Mouse (Mus musculus) spleen, postnatal 36 days (tissue): ENCODE measurements around the gene Sec63.

ENCODE experiments used
- DNase-seq, 2 experiments: peaks; one replicate each; pipeline ENCODE4 v3.0.0; 2022; ENCODE audit warnings: low spot score in 2 of 2, mixed read lengths in 1 of 2

Sec63 gene

GRCm38 (mm10) chr10:42760999-42761900 is at the start of gene Sec63:
Gene Sec63 (plus strand): TSS chr10:42761496.
- peak; percentile 95 for DNase-seq

GRCm38 (mm10) chr10:42714676-42715075 is 46.6 kb upstream of the Sec63 start:
- no peak for DNase-seq

- no peak for DNase-seq
These were observed 45.8 kb upstream of the Sec63 start for GRCm38 (mm10) chr10:42715366-42716035.

DNA sequence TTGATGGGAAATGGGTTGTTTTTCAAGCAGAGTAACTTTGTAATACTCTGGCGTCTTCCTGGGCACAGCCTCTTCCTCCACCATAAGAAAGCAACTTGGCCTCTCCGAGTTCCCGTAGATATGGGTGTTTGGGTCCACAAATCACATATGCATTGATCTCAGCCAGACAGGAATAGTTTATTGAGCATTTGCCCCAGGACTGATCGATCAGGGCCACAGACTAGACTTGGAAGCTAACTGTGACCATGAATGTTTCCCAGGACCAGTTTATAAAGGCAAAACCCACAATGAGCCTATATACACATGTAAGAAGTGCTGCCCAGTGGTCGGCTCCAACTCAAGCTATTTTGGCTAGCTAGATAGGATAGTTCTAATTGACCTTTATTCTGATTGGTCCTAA is 39.2 kb upstream of the Sec63 start:
- no peak for DNase-seq

DNA sequence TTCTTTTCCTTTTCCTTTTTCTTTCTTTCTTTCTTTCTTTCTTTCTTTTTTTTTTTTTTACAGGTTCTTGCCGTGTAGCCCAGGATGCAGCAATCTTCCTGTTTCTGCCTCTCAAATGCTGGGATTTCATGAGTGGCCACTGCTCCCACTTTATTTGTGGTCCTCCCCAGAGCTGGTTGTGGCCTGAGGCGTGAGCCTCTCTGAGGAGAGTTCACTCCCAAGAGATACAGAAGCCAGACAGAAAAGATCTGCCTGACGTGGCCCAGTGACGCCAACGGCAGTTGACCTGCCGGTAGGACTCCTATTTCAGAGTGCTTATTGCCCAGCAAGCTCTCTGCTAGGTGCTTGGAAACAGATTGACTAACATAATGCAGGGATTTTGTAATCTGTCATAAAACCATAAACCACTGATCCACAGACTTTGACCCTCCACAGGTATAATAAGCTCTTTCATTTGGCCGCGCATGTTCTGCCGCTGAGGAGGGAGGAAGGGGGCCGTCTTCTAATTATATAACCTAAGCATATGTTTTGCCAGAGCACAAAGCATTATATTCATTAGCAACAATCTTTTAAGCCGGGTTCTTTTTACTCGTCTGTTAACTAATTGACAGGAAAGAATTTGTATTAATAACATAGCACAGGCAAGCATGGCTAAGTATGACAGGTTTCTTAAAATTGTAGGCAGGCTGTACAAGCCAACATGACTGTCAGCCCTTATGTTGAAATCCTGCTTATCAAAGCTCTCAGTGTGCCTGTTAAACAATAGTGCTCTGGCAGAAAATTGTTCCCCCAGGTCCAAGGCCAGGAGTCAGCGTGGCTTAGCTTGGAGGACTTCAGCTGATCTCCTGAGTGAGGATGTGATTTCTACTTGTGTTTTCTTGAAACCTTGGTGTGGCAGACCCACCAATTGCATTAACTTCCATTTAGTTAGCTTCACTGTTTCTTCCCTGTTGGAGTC is 37.7 kb upstream of the Sec63 start:
- no peak for DNase-seq

DNA sequence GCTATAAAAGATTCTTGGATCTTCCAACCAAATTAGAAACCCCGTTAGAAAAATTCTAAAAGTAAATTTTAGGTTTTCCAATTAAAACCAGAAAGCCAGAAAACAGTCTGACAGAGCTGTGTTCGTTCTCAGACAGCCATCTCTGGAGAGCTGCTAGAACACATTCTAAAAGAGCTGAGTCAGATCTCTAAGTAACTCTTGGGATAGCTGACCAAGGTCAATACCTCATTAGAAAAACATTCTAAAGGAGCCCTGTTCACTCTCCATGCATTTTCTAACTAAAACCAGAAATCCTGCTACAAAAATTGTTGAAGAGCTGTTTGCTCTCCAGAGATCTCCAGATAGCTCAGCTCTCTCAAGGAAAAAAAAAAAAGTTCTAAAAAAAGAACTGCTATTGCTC is 31.7 kb upstream of the Sec63 start:
- DNase-seq, result no peak

DNA sequence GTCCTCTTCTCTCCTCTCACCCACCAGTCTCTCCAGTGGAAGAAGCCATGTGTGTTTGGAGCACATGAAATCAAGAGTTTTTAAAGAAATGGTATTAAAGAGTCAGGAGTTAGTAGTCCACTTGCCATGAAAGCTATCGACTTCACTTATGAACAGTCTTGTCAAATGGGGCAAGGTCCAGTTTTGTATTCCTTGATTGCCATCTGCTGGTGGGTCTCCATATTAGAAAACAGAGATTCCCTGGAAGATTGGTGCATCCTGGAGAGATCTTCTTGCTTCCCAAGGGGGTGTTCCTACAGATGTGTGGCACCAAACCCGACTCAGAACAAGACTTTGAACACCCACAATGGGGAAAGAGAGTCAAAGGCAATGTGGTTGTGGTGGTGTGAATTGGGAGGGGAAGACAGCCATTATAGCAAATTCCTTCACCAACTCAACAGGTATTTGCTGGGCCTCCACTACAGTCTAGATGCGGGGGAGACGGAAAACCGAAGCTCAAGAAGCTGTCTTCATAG is 26.7 kb upstream of the Sec63 start:
- DNase-seq, result peak in 1 of 2 experiments; percentile 2

GRCm38 (mm10) chr10:42751813-42752212 is 9.5 kb upstream of the Sec63 start:
- DNase-seq, result no peak

GRCm38 (mm10) chr10:42754341-42754740 is 7.0 kb upstream of the Sec63 start:
- DNase-seq, result no peak

DNA sequence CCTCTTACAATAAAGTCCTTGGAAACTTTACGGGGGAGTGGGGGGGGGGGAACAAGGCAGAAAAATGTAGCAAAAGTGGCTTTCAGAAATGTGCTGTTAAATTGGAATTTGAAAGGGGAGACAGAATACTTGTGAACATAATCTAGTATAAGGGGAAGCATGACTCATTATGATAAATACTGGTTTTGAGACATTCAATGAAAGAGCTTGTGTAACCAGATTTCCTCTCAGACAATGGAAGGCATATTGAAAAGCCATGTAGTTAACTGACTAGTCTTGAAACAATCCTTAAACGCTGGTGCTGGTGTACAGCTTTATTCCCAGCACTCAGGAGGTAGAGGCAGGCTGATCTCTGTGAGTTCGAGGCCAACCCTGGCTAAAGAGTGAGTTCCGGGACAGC is 1.6 kb upstream of the Sec63 start:
- no peak for DNase-seq

- peak in 1 of 2 experiments; percentile 12 for DNase-seq
These were observed 967 bp upstream of the Sec63 start for GRCm38 (mm10) chr10:42760329-42760728.

- peak; percentile 31 to 34 for DNase-seq
These were observed 789 bp downstream of the Sec63 start for GRCm38 (mm10) chr10:42761901-42762669.

GRCm38 (mm10) chr10:42762670-42763058 is 1.4 kb downstream of the Sec63 start:
- DNase-seq, result no peak

- no peak for DNase-seq
These were observed 1.9 kb downstream of the Sec63 start for GRCm38 (mm10) chr10:42763246-42763645.

DNA sequence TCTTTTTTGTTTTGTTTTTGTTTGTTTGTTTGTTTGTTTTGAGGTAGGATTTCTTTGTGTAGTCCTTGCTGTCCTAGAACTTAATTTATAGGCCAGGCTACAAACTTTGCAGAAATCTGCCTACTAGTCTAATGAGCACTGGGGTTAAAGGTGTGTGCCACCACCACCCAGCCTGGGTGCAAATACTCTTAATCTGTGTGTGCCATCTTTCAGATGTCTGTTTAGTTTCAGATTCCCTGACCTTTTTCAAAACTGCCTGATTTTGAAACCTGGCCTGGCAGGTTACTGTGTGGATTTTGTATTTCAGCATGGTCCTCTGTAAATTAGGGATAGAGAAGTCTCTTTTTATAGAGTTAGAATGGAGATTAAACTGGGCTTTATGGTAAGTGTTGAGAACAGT is 4.0 kb downstream of the Sec63 start:
- no peak for DNase-seq

GRCm38 (mm10) chr10:42775450-42775849 is 14.2 kb downstream of the Sec63 start:
- no peak for DNase-seq

GRCm38 (mm10) chr10:42780753-42781152 is 19.5 kb downstream of the Sec63 start:
- no peak for DNase-seq

GRCm38 (mm10) chr10:42781672-42782071 is 20.4 kb downstream of the Sec63 start:
- no peak for DNase-seq

DNA sequence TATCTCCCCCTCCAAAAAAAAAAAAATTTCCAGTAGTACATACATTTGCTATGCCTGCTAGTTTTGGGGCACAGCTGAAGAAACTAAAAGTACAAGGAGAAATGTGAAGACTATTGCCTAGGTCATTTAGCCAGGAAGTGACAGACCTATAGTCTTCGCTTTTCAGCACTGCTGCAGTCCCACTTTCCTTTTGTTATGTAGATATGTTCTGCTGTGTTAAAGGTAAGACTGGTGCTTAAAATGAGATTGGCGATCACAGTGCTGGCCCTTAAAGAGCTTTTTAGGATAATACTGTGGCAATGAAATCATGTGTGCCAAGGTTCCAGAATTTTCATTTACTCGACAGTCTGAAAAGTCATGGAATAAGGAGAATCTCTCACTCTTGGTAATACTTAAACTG is 39.6 kb downstream of the Sec63 start:
- DNase-seq, result no peak

DNA sequence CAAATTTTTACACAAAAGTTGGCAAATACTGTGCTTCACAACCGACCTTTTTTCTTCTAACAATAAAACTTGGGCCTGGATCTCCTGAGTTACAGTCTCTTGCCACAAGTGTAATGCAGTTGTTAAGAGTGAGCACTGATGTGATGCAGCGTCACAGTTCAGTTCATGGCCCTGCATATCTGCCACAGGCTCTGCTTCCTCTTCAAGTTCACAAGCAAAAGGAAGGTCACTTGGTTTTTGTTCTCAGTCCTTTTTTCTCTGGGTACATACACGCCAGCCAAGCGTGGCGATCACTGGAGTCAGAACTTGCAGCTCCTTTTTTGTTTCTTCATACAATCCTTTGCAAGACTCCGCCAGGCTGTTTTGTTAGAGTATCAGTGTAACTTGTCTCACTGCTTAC is 64.6 kb downstream of the Sec63 start:
- peak; percentile 65 to 74 for DNase-seq

DNA sequence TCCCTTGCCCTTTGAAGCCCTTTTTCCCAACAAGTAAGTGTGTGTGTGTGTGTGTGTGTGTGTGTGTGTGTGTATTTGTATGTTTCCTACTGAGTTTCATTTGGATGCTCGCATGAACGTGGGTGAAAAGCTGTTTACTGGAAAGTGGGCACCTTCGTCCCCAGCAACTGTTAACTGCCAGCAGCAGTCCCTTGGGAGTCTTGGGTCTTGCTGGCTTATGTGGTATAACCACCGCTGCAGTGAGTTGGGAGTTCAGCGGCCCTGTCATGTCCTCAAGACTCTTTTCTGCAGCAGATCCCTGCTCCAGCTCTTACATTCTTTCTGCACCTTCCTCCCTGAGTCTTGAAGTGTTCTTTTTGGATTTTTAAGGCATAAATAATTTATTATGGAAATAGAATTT is 65.9 kb downstream of the Sec63 start:
- peak; percentile 46 to 52 for DNase-seq
